Mouse (Mus musculus) CH12.LX (cell line): ENCODE results near the gene Kpnb1.

Experiments
- CTCF ChIP-seq, 2 experiments: IDR thresholded peaks in 1 of 2; conservative IDR thresholded peaks in 1 of 2; 2 replicates each; pipeline ENCODE4 v1.5.1; 2011 to 2012; ENCODE audit warnings: low read depth in 2 of 2, low read length in 2 of 2, improper control_type of control experiment in 1 of 2, inconsistent platforms in 1 of 2, mild to moderate bottlenecking in 1 of 2, moderate library complexity in 1 of 2
- EP300 ChIP-seq: IDR thresholded peaks from 2 replicates; pipeline ENCODE4 v1.6.1; 2011; ENCODE audit warnings: low read length, improper control_type of control experiment
- MAFK ChIP-seq: IDR thresholded peaks from 2 replicates; pipeline ENCODE4 v1.6.1; 2011; ENCODE audit warnings: low read length, improper control_type of control experiment; ENCODE audit not compliant: insufficient replicate concordance
- MEF2A ChIP-seq: IDR thresholded peaks from 2 replicates; pipeline ENCODE4 v1.6.1; 2014; ENCODE audit warnings: low read depth, mild to moderate bottlenecking, inconsistent platforms, low read length, improper control_type of control experiment, borderline replicate concordance
- POLR2A ChIP-seq: IDR thresholded peaks from 2 replicates; pipeline ENCODE4 v1.6.1; 2011; ENCODE audit warnings: low read depth, mild to moderate bottlenecking, improper control_type of control experiment, low read length
- SIN3A ChIP-seq: IDR thresholded peaks from 2 replicates; pipeline ENCODE4 v1.6.1; 2012; ENCODE audit warnings: low read length, improper control_type of control experiment, inconsistent platforms

GRCm38 (mm10) chr11:97178198-97178597 lies 9.5 kb downstream of the Kpnb1 start:
- TF ChIP-seq POLR2A: 0 out of 2 replicates have a peak, but pooled peaks have one; percentile 19
- TF ChIP-seq CTCF (conservative IDR thresholded peaks at IDR 0.05 in 1 of 2, IDR thresholded peaks at IDR 0.05 in 1 of 2; ENCODE audit: low read depth in 2 of 2, low read length in 2 of 2): no peak
- TF ChIP-seq MEF2A: no peak
- TF ChIP-seq SIN3A: no peak
- no peak for TF ChIP-seq EP300
- TF ChIP-seq MAFK: no peak
